Mouse (Mus musculus) lung, adult 2 months (tissue): ENCODE data around the gene Bcl2l15. TPM values are rescaled to one million over a fixed set of nuclear protein-coding genes. Genes with fewer than 3 reads are reported as not detected.
"Not testable (repeated sequence)": the region's sequence is repeated elsewhere in the genome, so short reads cannot be mapped to it uniquely, and the experiment has no call there.

Experiments
- DNase-seq: peaks from one replicate; pipeline ENCODE4 v3.0.0; 2022
- H3K4me1 ChIP-seq: fragments of 200-500 bp; 2 replicates; pipeline ENCODE4 v1.6.1; 2011; ENCODE audit warnings: low read length; ENCODE audit not compliant: control insufficient read depth, insufficient read depth
- H3K4me3 ChIP-seq: fragments of 200-500 bp; replicated peaks from 2 replicates; pipeline ENCODE3; 2011; ENCODE audit warnings: low read depth, mild to moderate bottlenecking, control low read depth, low read length; ENCODE audit errors: extremely low read depth
- CTCF ChIP-seq: fragments of 200-500 bp; IDR thresholded peaks from 2 replicates; pipeline ENCODE4 v1.5.1; 2011; ENCODE audit warnings: mild to moderate bottlenecking, low read length, control low read depth; ENCODE audit not compliant: insufficient read depth
- POLR2A ChIP-seq: fragments of 200-500 bp; IDR thresholded peaks from 2 replicates; pipeline ENCODE4 v1.6.1; 2011; ENCODE audit warnings: low read depth, mild to moderate bottlenecking, control low read depth, low read length, borderline replicate concordance; ENCODE audit errors: extremely low read depth
- WGBS: fragments of 180-500 bp; shearing (Covaris S2); methylation state at CpG from one replicate; pipeline ENCODE4 v1.1.7; 2018; 5-methylcytosine and 5-hydroxymethylcytosine counted together
- polyA plus RNA-seq: library from polyadenylated mRNA; depleted of rRNA; stranded (reverse); fragments of >200 nt; gene quantifications from 2 replicates; pipeline ENCODE4 v1.2.3, GENCODE M21; 2012

The Bcl2l15 gene
- polyA plus RNA-seq, 1 experiment, result not detected

DNA sequence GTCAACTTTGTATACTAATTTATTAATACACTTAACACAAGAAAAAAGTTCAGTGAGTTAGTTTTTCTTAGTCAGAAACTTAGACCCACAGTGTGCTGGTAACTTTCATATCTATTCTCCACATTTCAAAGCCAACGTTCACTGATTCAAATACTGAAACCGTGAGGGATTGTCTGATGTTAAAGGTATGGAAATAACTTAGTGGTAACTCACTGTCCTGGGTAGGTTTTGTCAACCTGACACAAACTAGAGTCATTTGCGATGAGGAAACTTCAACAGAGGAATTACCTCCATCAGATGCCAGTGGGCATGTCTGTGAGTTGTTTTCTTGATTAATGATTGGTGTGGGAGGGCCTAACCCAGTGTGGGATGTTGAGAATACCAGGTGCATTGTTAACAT is 3.4 kb upstream of the Bcl2l15 start:
- DNase-seq, result no peak
- TF ChIP-seq POLR2A (no peak), CTCF (no peak)
- H3K4me1 ChIP-seq, result no peaks in the 10 kb centered on the region; the same call in 1 of the 2 replicates
- H3K4me3 ChIP-seq, result no peak overlapping the region
- WGBS, result 83% methylated on average over 3 of the region's 3 CpGs

DNA sequence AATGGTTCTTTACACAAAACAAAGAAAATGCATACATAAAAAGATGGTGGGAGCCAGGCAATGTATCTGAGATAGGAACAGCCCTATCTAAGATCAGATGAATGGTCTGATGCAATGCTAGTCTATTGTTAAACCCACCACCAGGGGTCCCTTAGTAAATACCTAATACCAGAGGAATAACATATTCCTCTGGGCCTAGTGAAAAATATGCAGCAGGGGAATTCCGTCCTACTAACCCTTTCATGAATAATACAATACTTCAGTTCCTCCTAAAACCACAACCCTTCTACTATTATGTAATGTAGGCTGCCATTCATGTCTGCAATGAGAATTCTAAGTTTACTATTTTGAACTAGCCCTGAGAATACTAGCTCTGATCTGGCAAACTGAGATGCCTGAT is 1.7 kb upstream of the Bcl2l15 start:
- H3K4me1 ChIP-seq, H3K4me3 ChIP-seq, DNase-seq: not testable (repeated sequence)
- 63% methylated on average over 1 of the region's 1 CpGs for WGBS

DNA sequence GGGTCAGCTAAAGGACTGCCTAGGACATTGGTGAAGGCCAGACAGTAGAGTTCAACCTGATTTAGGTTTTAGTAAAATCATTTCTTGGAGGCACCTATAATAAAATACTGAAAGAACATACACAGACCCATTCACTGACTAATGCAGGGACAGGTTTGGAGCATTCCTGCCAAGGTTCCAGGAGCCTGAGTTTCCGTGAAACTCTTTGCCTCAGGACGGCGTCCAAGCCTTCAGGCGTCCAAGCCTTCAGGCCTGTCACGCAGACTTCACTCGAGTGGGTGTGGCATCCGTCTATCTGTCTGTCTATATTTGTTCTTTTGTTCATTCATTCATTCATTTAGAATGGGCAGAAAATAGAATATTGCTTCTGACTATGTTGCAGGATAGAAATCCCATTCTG is 1.3 kb upstream of the Bcl2l15 start:
- no peak for DNase-seq
- TF ChIP-seq POLR2A (no peak), CTCF (no peak)
- WGBS, result 69% methylated on average over 7 of the region's 7 CpGs
- H3K4me3 ChIP-seq, result no peak overlapping the region
- H3K4me1 ChIP-seq, result no peaks in the 10 kb centered on the region; the same call in 1 of the 2 replicates

DNA sequence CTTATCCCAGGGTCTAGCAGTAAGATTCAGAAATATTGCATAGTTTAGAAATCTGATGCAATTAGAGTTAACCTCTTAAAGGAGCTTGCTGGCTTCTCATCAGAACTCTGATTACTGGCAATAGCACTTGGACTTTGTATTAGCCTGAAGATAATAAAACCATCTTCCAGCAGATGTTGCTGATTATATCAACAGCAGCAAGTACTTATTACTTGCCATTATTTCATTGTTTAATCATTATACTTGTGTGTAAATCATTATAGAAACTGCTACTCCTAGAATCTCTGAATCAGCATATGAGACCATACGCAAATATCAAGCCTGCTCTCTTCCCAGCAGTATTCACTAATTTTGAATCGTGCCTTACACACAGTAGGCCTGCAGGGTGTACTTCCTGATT is 1.6 kb downstream of the Bcl2l15 start:
- Histone ChIP-seq H3K4me1 (no peaks in the 10 kb centered on the region; the same call in 1 of the 2 replicates), H3K4me3 (no peak overlapping the region)
- 94% methylated on average over 2 of the region's 2 CpGs for WGBS
- TF ChIP-seq CTCF, result no peak
- TF ChIP-seq POLR2A, result no peak
- DNase-seq, result no peak

DNA sequence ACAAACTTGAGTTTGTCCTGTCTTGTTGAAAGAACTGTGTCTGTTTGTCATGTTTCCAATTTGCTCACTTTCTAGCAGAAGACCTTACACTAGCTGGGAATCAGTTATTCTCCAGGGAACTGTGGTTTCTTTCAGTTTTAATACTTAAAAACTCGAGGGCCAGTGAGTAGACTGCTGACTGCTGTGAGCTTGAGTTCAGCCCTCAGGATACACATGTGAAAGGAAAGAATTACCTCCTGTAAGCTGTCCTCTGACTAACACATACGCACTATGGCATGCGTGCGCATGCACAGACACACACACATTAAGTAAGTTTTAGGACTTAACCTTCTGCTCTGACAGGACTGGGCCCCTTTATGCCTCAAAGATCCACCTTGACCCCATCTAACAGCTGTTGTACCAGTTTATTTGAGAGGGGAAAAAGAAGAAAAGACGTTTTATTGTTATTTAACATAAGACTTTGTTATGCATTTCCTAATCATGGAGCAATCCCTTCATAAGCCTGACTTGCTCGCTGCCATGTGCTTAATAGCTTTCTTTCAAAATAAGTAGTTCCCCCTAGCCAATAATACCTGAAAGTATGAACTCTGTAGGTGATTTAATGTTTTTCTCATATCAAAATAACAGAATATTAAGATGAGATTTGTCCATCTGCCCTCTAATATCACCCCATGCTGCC is 3.0 kb downstream of the Bcl2l15 start:
- Histone ChIP-seq H3K4me3 (no peak overlapping the region), H3K4me1 (no peaks in the 10 kb centered on the region; the same call in 1 of the 2 replicates)
- no peak for DNase-seq
- TF ChIP-seq CTCF, result no peak
- no peak for TF ChIP-seq POLR2A
- WGBS, result 77% methylated on average over 6 of the region's 6 CpGs

DNA sequence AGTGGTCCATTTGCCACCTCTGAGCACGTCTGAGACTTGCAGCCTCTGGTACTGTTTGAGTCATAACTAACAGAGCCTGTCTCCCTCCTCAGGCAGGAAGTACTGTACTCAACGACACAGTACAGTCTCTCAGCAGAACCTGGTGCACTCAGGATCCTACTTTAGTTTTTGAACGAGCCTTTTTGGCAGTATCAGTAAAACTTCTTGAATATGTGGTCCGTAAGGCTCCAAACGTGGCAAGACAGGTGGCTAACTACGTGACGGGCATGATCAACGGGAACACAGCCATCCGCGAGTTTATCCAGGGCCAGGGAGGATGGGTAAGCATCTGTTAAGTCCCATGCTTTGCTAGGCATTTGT is 3.5 kb downstream of the Bcl2l15 start:
- WGBS, result 71% methylated on average over 10 of the region's 10 CpGs
- Histone ChIP-seq H3K4me1 (no peaks in the 10 kb centered on the region; the same call in 1 of the 2 replicates), H3K4me3 (no peak overlapping the region)
- no peak for DNase-seq
- TF ChIP-seq CTCF, result no peak
- no peak for TF ChIP-seq POLR2A

DNA sequence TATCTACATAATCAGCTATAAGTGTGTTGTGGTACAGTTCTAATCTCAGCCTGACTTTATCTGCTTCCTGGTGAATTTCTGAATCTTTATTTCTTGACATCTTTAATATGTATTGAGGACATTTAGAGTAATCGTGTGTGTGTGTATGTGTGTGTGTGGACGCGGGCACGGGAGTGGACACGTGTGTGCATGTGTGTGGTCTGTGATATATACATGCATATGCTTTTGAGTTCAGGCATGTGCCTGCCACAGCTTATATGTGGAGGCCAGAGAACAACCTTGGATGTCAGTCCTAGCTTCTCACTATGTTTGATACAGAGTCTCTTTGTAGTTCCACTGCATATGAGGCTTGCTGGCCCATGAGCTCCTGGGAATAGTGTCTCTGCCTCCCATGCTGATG is 4.1 kb downstream of the Bcl2l15 start:
- no peak overlapping the region for H3K4me3 ChIP-seq
- TF ChIP-seq CTCF (no peak), POLR2A (no peak)
- H3K4me1 ChIP-seq, result no peaks in the 10 kb centered on the region; the same call in 1 of the 2 replicates
- 95% methylated on average over 5 of the region's 5 CpGs for WGBS
- no peak for DNase-seq

DNA sequence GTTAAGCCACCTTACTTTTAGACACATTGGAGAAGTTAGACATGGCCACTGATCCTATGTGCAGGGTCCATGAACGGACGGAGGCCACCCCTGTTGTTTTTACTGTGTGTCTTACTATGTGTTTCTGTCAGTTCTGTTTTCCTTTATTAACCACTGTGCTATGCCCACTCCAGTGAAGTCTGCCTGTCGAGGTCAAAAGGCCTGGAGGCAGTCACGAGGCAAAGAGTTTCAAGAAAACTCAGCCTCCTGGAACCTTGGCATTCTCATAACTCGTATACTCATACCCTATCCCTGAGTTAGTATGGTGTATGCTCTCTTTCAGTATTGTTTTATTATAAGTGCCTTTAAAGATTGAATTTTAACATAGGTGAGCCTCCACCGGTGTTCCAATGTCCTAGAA is 7.3 kb downstream of the Bcl2l15 start:
- DNase-seq, result no peak
- no peak overlapping the region for H3K4me3 ChIP-seq
- H3K4me1 ChIP-seq, result no peaks in the 10 kb centered on the region
- WGBS, result 91% methylated on average over 6 of the region's 6 CpGs
- TF ChIP-seq POLR2A (no peak), CTCF (no peak)

DNA sequence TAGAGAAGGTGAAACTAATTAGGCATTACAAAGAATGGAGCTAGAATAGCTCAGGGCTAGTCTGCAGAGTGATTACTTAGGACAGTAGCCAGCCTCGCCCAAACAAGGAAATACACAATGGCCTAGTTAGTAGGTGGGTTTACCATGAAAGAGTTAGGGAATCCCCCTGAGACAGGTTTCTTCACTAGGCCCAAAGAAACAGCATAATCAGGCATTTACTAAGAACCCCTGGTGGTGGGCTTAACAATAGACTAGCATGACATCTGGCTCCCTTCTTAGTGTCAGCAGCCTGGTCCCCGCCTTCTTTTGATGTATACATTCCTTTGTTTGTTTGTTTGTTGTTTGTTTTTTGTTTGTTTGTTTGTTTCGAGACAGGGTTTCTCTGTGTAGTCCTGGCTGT is 7.8 kb downstream of the Bcl2l15 start:
- DNase-seq, H3K4me1 ChIP-seq, H3K4me3 ChIP-seq: not testable (repeated sequence)
- WGBS, result 78% methylated on average over 3 of the region's 3 CpGs

DNA sequence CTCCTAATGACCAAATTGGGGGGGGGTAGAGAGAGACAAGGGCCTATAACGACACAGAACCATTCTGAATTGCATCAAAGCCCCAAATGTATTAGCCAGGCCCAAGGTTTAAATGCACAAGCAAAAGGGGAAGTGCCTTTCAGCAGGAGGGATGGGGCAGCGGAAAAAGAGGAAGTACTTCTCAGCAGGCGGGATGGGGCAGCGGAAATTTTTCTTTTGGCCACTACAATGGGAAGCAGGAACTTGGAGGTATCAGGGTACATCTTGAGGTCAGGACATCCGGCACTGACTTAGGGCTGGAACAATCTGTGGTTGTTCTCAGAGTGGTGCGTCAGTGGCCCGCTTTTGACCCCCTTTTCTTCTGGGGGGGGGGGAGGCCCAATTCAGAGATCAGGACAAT is 8.5 kb downstream of the Bcl2l15 start:
- not testable (repeated sequence) for H3K4me1 ChIP-seq, H3K4me3 ChIP-seq, DNase-seq
- WGBS, result 89% methylated on average over 7 of the region's 7 CpGs
